ENCODE assay signal across 26 mouse cellular contexts in the genomic region with DNA sequence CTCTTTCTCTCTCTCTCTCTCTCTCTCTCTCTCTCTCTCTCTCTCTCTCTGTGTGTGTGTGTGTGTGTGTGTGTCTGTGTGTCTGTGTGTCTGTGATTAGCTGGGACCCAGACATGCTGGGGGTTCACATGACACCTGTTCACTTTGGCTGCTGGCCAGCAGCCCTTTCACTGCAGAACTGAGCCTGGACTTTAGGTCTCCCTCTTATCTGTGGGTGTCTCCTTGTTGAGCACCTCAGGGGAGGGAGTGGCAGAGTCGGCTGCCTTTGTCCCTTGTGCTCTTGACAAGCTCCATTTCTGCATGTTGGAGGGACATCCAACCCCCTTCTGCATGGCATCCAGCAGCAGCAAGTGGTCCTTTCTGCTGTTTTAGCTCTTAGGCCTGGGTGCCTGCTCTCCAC. TPM values are rescaled to one million over a fixed set of nuclear protein-coding genes. Genes with fewer than 3 reads are reported as not detected.
A peak's percentile ranks its signal among the peaks of the same experiment; 100 is the strongest.
DNase-seq lines count a peak whose midpoint lies in the region; ATAC-seq lines count a peak whose summit lies in the region.
"Had no signal": no experiment of that assay in that cellular context is flagged by ENCODE, and none has a peak within 500 bp of the region (broad histone marks: within the 10 kb centered on the region; RNA-seq: fewer than 3 reads in every experiment).

No protein-coding gene starts in this region.

- 83% methylated on average over 1 of the region's 1 CpGs for WGBS in forebrain, embryonic 10.5 days
- WGBS in forebrain, embryonic 13.5 days: 32% methylated on average over 1 of the region's 1 CpGs
- WGBS in lung, embryonic 15.5 days: 46% methylated on average over 1 of the region's 1 CpGs
- WGBS in stomach, embryonic 16.5 days: 29% methylated on average over 1 of the region's 1 CpGs

- 0 out of 2 replicates have a peak overlapping the region, but pooled peaks have one; percentile 2 for H3K27ac ChIP-seq in forebrain, embryonic 10.5 days
- H3K27ac ChIP-seq in forebrain, embryonic 13.5 days: no peak overlapping the region
- no peak overlapping the region; the same call in 1 of the 2 replicates for H3K27ac ChIP-seq in lung, embryonic 15.5 days
- H3K27ac ChIP-seq in stomach, embryonic 16.5 days (ENCODE audit: low read length): no peak overlapping the region
- H3K27ac ChIP-seq: embryonic facial prominence, embryonic 15.5 days; forebrain, embryonic 12.5 days; gastrocnemius, adult 2 months; heart, embryonic 13.5 days; hindbrain, embryonic 13.5 days; hindbrain, postnatal 0 days had no signal

- no peak overlapping the region for H3K4me3 ChIP-seq in forebrain, embryonic 10.5 days
- no peak overlapping the region for H3K4me3 ChIP-seq in forebrain, embryonic 13.5 days
- no peak overlapping the region for H3K4me3 ChIP-seq in lung, embryonic 15.5 days
- no peak overlapping the region for H3K4me3 ChIP-seq in stomach, embryonic 16.5 days (replicated peaks; ENCODE audit: low read length)
- H3K4me3 ChIP-seq: embryonic facial prominence, embryonic 15.5 days; erythroblast, embryonic 14.5 days; forebrain, embryonic 12.5 days; gastrocnemius, adult 2 months; heart, embryonic 13.5 days; hindbrain, embryonic 13.5 days had no signal

- no peak overlapping the region for H3K4me2 ChIP-seq in forebrain, embryonic 13.5 days
- no peak overlapping the region for H3K4me2 ChIP-seq in lung, embryonic 15.5 days
- no peak overlapping the region for H3K4me2 ChIP-seq in stomach, embryonic 16.5 days (ENCODE audit: low read depth, low read length)
- H3K4me2 ChIP-seq: embryonic facial prominence, embryonic 15.5 days; forebrain, embryonic 12.5 days; heart, embryonic 13.5 days; hindbrain, embryonic 13.5 days had no signal

- no peak for DNase-seq in forebrain, embryonic 10.5 days (ENCODE audit: extremely low spot score, low spot score)
- DNase-seq in lung, adult 18-20 months: no peak
- no peak for DNase-seq in left cerebral cortex, adult 18-20 months (ENCODE audit: low spot score in 2 of 2)
- DNase-seq in retina, postnatal 1 day: no peak
- DNase-seq: adrenal gland, postnatal 14 days; cerebellum, adult 2 months; embryo, embryonic 11 days; forebrain, postnatal 0 days; gastrocnemius, adult 2 months; gastrocnemius, postnatal 25 days; heart, postnatal 4 days had no signal

- no peaks in the 10 kb centered on the region for H3K9me3 ChIP-seq in forebrain, embryonic 10.5 days
- no peaks in the 10 kb centered on the region for H3K9me3 ChIP-seq in forebrain, embryonic 13.5 days (replicated peaks)
- H3K9me3 ChIP-seq in lung, embryonic 15.5 days: no peaks in the 10 kb centered on the region
- H3K9me3 ChIP-seq in stomach, embryonic 16.5 days (replicated peaks; ENCODE audit: control insufficient read depth, low read length): no peaks in the 10 kb centered on the region
- H3K9me3 ChIP-seq: embryonic facial prominence, embryonic 15.5 days; forebrain, embryonic 12.5 days; hindbrain, embryonic 13.5 days had no signal

- H3K4me1 ChIP-seq in forebrain, embryonic 10.5 days: peaks cover 18% of the 10 kb centered on the region
- peaks cover 9% of the 10 kb centered on the region for H3K4me1 ChIP-seq in forebrain, embryonic 13.5 days
- peaks cover 16% of the 10 kb centered on the region for H3K4me1 ChIP-seq in lung, embryonic 15.5 days
- peaks cover 6% of the 10 kb centered on the region for H3K4me1 ChIP-seq in stomach, embryonic 16.5 days (ENCODE audit: control insufficient read depth, insufficient read depth, low read length)

- ATAC-seq in forebrain, embryonic 13.5 days: no peak
- ATAC-seq in lung, embryonic 15.5 days (ENCODE audit: borderline replicate concordance, extremely low read depth, low FRiP score, low TSS enrichment): peak; percentile 21; the same call in 1 of the 2 replicates
- ATAC-seq in megakaryocyte-erythroid progenitor cell, adult 5-6 weeks (replicated peaks; ENCODE audit: low FRiP score, low TSS enrichment, poor library complexity, severe bottlenecking): 0 out of 2 replicates have a peak, but pooled peaks have one; percentile 26
- ATAC-seq in stomach, embryonic 16.5 days (ENCODE audit: insufficient read depth, low FRiP score): peak; percentile 54; the same call in 1 of the 2 replicates
- ATAC-seq: activated CD4-positive, CD25-positive, alpha-beta regulatory T cell, adult 4 months; forebrain, postnatal 0 days; hindbrain, postnatal 0 days; Patski had no signal

- H3K36me3 ChIP-seq in forebrain, embryonic 10.5 days (replicated peaks): no peaks in the 10 kb centered on the region
- H3K36me3 ChIP-seq in forebrain, embryonic 13.5 days (ENCODE audit: poor library complexity, severe bottlenecking): no peaks in the 10 kb centered on the region
- no peaks in the 10 kb centered on the region for H3K36me3 ChIP-seq in lung, embryonic 15.5 days
- no peaks in the 10 kb centered on the region for H3K36me3 ChIP-seq in stomach, embryonic 16.5 days (ENCODE audit: control insufficient read depth, insufficient read depth, low read length)
- H3K36me3 ChIP-seq: embryonic facial prominence, embryonic 15.5 days; forebrain, embryonic 12.5 days; heart, embryonic 13.5 days; hindbrain, embryonic 13.5 days had no signal

- H3K27me3 ChIP-seq in forebrain, embryonic 10.5 days (ENCODE audit: poor library complexity, severe bottlenecking): peaks cover 4% of the 10 kb centered on the region; the same call in 1 of the 2 replicates
- no peaks in the 10 kb centered on the region for H3K27me3 ChIP-seq in forebrain, embryonic 13.5 days
- H3K27me3 ChIP-seq in lung, embryonic 15.5 days: no peaks in the 10 kb centered on the region
- H3K27me3 ChIP-seq in stomach, embryonic 16.5 days (ENCODE audit: control insufficient read depth, insufficient read depth, low read length): no peaks in the 10 kb centered on the region
- H3K27me3 ChIP-seq: embryonic facial prominence, embryonic 15.5 days; forebrain, embryonic 12.5 days; heart, embryonic 13.5 days; hindbrain, embryonic 13.5 days; Patski had no signal

- H3K9ac ChIP-seq in forebrain, embryonic 13.5 days: no peak overlapping the region
- no peak overlapping the region for H3K9ac ChIP-seq in lung, embryonic 15.5 days
- H3K9ac ChIP-seq in stomach, embryonic 16.5 days (ENCODE audit: low read length): no peak overlapping the region
- H3K9ac ChIP-seq: embryonic facial prominence, embryonic 15.5 days; forebrain, embryonic 12.5 days; forebrain, postnatal 0 days; heart, embryonic 13.5 days; hindbrain, embryonic 13.5 days had no signal

RNA-seq across cellular contexts. Expression of a gene that starts 11.0 kb away (rescaled TPM):
- polyA plus RNA-seq in forebrain, embryonic 10.5 days (2016; fragmentation: Nextera tagmentation; extraction: Ambion mirVana): 2.1 and 2.2 TPM in 2 replicates
- 0.11 and 0.34 TPM in 2 replicates for polyA plus RNA-seq in forebrain, embryonic 13.5 days (2015; fragmentation: Nextera tagmentation; extraction: Ambion mirVana)
- polyA plus RNA-seq in lung, embryonic 15.5 days (2015; fragmentation: Nextera tagmentation; extraction: Ambion mirVana): 21.1 and 25.5 TPM in 2 replicates
- not detected in 2 replicates for total RNA-seq in megakaryocyte-erythroid progenitor cell, adult 5-6 weeks (2014; fragmentation: Nextera tagmentation)
- total RNA-seq in megakaryocyte-erythroid progenitor cell, adult 5-6 weeks (2017): not detected in 2 replicates
- polyA plus RNA-seq in stomach, embryonic 16.5 days (2015; fragmentation: Nextera tagmentation; extraction: Ambion mirVana): 12.6 and 14.5 TPM in 2 replicates
- total RNA-seq in left cerebral cortex, adult 18-20 months (2021): under 1 TPM; 0.28 TPM
- total RNA-seq: common myeloid progenitor, adult 5-6 weeks; granulocyte monocyte progenitor cell, adult 5-6 weeks had no signal
- polyA plus RNA-seq: activated CD4-positive, CD25-positive, alpha-beta regulatory T cell, adult 4 months; C2C12; erythroblast, embryonic 14.5 days had no signal
